Mouse (Mus musculus) spleen, adult 2 months (tissue): Measurements from ENCODE around the gene Lefty2.

Source experiments
- CTCF ChIP-seq: fragments of 200-500 bp; IDR thresholded peaks from 2 replicates; pipeline ENCODE4 v1.5.1; 2011; ENCODE audit warnings: mild to moderate bottlenecking, inconsistent platforms; ENCODE audit not compliant: insufficient read depth, insufficient read length, insufficient replicate concordance; ENCODE audit errors: extremely low read depth
- POLR2A ChIP-seq: fragments of 200-500 bp; IDR thresholded peaks from 2 replicates; pipeline ENCODE4 v1.6.1; 2011; ENCODE audit warnings: low read depth, low read length, inconsistent platforms

GRCm38 (mm10) chr1:180943032-180943644 lies 50.2 kb downstream of the Lefty2 start:
- no peak for TF ChIP-seq CTCF
- TF ChIP-seq POLR2A = no peak
